Mouse (Mus musculus) T-helper 2 cell (primary cell): ENCODE results near the gene Pkn2.

Source experiments
- in situ Hi-C: fragments of 300-600 bp; cut with MboI, MseI; formaldehyde crosslinking; loops from one replicate; pipeline ENCODE4 v1.15.1; 2025; ENCODE audit warnings: high pct_unique_total_duplicates

Pkn2 gene

DNA sequence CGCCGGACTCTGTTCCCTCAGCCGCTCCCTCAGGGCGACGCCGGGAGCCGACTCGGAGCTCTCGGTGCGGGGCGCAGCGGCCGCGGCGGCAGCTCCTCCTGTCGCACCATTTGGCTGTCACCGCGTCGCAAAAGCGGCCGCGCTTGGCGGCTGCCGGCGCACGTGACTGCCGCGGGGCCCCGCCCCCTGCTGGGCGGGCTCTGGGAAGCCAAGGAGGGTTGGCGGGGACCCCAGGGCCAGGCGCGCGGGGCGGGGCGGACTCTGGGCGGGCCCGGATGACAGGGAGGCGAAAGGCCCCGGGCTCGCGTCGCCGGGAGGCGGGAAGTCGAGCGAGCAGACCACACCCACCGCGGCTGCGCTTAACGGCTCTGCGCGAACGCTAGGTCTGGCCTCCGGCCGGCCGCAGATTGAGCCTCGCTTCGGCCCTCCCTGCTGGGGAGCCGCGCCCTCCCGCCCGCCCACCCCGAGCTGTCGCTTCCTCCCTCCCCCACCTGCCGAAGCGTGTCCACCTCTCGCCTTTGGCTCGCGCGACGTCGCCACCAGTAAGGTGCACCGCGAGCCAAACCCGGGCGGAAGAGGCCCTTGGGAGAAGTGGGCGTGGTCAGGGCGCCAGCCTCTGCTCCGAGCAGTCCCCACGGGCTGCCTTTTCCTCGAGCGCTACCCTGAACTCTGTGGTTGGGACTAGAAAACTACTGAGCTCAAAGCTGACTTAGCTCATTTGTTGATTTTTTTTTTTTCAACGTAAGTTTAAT lies at the start of gene Pkn2:
Gene Pkn2 (minus strand): TSS at position 133 of the 752 bp plus-strand sequence.
- in situ Hi-C loops, result no loop called here

DNA sequence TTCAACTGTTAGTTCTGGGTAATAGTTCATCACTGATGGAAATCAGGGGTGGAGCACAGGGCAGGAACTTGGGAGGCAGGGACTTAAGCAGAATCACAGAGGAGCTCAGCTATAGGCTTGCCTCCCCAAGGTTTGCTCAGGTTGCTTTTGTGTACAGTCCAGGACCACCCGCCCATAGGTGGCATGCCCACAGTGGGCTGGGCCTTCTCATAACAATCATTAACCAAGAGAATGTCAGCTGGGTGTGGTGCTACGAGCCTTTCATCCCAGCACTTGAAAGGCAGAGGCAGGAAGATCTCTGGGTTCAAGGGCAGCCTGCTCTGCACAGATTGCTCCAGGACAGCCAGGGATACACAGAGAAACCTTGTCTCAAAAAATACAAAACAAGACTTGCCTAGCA lies 48.1 kb upstream of the Pkn2 start:
- in situ Hi-C loops, result no loop called here

GRCm38 (mm10) chr3:142927311-142927710 lies 45.5 kb upstream of the Pkn2 start:
- in situ Hi-C loops, result no loop called here

DNA sequence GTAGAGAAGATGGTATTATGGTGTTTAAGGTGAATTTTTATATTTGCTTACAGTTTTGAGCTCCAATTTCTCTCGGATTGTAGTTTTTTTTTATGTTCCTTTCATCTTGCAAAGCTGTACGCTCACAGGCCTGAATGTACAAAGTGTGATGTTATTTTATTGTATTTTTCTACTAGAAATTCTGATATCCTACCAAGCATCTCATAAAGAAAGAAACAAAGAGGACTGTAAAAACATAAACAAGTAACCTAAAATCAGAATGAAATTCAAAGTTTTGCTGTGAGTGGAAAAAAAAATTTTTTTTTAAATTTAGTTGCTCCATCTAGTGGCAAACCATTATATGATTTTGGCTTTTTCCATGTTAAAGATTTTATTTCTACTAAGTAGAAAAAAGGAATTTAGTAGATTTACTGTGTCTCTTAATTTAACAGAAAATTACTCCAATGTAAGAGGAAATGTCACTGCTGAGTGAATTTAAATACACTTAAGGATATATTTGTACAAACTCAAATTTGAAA lies 43.1 kb upstream of the Pkn2 start:
- in situ Hi-C loops, result no loop called here

DNA sequence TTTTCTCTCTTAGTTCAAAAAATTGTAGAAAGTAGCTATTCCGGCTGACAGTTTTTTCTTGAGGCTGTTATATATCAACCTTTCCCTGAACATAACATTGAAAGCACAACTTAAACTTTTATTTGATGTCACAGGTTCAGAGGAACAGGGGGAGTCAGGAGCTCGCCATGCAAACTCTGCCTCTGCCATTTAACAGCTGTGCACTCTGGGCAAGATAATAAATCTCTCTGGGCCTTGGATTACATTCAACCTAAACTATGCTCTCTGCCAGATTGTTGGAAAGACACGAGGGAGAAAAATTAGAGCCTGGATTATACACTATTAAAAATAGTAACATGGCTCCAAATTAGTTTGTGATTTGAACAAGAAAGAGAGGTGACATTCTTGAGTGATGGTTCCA lies 37.3 kb upstream of the Pkn2 start:
- in situ Hi-C loops, result no loop called here

- in situ Hi-C loops, result no loop called here
Measured at GRCm38 (mm10) chr3:142917760-142918439, 36.1 kb upstream of the Pkn2 start.

DNA sequence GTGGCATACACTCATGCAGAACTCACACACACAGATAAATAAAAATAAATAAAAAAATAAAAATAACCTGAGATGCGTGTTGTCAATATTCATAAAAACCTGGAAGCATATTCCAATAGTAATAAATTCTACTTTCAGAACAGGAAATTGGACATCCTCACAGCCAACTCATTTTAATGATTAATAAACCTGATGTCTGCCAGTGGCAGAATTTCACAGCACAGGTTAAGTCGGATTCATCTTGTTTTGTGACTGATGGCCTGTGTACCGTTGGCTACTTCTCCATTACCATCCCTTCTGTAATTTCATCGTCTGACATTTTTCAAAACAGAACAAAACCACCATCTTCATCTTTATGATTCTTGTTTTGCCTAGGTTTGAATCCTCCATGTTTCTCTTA lies 35.4 kb upstream of the Pkn2 start:
- in situ Hi-C loops, result no loop called here

- in situ Hi-C loops, result no loop called here
Measured at GRCm38 (mm10) chr3:142913295-142913694, 31.5 kb upstream of the Pkn2 start.

- in situ Hi-C loops, result no loop called here
Measured at GRCm38 (mm10) chr3:142899683-142900082, 17.9 kb upstream of the Pkn2 start.

DNA sequence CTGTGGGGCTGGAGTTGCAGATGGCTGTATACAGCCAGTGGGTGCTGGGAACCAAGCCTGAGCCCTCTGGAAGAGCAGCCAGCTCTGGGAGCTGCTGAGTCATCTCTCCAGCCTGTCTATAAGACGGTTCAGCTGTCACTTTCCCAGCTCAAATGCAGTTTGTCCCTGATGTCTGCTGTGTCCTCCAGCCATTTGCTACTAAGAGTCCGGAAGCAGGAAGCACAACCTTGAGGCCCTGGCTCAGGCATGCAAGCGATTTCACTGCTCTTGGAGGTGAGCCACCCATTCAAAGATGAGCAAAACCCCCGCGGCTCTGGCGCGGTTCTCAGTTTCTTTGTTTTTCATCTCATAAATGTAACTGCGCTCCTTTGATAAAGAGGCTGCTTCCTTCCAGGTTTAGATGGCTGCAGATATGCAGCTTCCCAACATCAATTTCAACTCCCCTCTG lies 17.2 kb upstream of the Pkn2 start:
- in situ Hi-C loops, result no loop called here

DNA sequence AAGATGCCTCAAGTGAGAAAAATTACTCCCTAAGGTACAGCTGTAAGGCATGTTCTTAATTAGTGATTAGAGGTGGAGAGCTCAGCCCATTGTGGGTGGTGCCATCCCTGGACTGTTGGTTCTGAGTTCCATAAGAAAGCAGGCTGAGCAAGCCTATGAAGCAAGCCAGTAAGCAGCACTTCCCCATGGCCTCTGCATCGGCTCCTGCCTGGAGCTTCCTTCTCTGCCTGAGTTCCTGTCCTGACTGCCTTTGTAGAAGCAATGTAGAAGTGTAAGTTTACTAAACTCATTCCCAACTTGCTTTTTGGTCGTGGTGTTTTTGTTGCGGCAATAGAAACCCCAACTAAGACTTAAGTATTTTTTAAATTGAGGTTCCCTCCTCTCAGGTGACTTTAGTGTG lies 8.6 kb upstream of the Pkn2 start:
- in situ Hi-C loops, result no loop called here

- in situ Hi-C loops, result no loop called here
Measured at GRCm38 (mm10) chr3:142886963-142887362, 5.2 kb upstream of the Pkn2 start.

DNA sequence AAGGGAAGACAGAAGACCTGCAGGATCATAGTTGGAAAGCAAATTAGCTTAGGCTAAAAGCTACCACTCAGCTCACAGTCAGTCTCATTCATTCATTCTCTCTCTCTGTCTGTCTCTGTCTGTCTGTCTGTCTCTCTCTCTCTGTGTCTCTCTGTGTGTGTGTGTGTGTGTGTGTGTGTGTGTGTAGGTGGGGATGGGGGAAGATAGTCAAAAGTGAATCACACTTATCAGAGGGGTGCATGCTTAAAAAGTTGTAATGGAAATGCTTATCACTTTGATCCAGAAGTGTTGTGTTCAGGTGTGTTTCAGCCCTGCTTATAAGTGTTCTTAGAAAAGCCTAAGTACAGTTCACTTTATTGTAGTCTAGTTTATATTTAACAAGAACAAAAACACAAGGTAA lies 2.8 kb upstream of the Pkn2 start:
- in situ Hi-C loops, result no loop called here

DNA sequence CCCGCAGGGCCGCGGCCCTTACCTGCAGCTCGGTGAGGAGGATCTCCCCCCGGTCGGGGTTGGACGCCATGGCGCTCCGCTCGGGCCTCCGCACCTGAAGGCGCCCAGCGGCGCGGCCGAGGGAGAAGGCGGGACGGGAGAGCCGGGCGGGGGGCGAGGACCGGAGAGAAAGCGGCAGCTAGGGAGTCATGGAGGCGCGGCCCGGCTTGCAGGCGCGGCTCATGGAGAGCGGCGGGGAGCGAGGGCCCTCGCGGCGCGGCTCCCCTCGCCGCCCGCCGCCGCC lies 274 bp downstream of the Pkn2 start:
- in situ Hi-C loops, result no loop called here

DNA sequence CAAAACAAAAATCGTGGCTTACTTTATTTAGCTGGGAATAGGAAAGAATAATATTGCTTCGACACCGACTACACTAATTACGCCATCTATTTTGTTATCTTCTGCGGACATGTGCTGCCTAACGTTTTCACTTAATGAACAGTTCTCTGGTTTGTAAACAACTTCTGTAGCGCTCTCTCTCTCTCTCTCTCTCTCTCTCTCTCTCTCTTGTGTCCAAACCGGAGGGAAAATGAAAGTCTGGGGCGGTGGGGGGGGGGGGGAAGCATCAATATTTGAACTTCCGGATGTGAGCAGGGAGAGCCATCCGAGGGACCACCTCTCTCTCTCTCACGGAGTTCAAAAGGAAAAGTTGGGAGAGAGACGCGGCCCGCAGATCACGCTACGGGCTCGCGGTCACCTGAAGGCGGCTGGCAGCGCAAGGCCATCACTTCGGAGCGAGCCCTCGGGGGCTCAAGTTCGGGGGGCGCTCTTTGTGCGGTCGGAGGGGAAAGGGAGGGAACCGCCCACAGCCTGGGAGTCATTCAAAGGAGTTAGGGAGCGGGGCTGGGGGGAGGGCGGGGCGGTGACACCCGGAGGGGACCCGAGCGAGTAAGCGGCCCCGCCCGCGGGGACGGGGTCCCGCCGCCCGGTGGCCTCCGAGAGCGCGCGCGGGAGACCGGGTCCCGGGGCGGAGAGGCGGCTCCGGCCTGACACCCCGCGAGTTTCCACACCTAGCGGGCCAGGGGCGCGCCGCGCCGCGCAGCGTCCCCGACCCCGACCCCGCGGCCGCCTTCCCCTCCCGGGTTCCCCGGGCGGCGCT lies 815 bp downstream of the Pkn2 start:
- in situ Hi-C loops, result no loop called here

DNA sequence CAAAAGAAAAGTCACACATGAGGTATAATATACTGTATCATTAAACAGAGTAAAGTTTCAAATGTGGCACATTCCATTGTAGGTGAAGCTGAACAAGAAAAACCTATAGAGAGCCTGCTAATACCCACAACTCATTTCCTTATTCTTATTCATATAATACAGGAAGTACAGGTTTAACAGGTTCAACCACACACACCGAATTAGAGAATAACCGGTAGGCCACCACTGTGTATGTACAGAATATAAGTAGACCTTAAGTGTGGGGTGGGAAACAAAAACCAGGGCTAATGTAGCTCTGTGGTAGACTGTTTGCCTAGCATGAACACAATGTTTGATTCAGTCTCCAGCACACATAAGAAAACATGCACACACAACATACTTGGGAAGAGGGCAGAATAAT lies 18.6 kb downstream of the Pkn2 start:
- in situ Hi-C loops, result no loop called here

GRCm38 (mm10) chr3:142856832-142857231 lies 25.0 kb downstream of the Pkn2 start:
- in situ Hi-C loops, result no loop called here

- in situ Hi-C loops, result no loop called here
Measured at GRCm38 (mm10) chr3:142855961-142856472, 25.8 kb downstream of the Pkn2 start.

DNA sequence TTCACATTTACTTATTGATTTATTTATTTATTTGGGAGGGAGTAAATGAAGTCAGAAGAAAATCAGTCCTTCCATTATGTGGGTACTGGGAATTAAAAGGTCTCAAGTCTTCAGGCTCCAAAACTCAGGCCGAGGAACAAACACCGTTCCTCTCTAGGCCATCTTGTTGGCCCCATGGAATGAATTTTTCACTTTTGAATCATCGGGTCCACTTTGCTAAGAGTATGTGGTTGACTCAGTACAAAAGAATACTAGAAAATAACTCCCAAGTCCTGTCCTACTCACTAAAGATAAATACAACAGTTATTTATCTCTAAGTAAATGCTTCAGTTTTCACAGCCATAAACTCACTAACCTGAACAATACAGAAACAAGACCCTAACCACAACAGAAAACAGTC lies 28.9 kb downstream of the Pkn2 start:
- in situ Hi-C loops, result no loop called here

GRCm38 (mm10) chr3:142851631-142852030 lies 30.2 kb downstream of the Pkn2 start:
- in situ Hi-C loops, result no loop called here

DNA sequence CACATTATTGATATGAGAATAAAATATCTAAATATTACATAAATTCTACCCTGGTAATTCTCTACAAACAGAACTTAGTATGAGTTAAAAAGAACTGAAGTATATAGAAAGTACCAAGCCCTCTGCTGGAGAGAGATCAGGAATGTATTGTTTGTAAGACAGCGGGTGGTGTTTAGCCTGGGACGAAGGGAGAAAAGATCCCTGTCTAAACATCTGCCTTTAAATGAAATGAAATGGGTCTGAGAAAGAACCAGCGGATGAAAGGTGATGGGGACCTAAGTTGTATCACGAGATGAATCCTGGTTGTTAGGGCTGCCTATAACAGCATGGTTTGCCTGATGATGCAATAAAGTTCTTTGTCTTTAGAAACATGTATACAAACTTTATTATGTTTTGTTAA lies 41.8 kb downstream of the Pkn2 start:
- in situ Hi-C loops, result no loop called here

- in situ Hi-C loops, result no loop called here
Measured at GRCm38 (mm10) chr3:142834761-142835160, 47.0 kb downstream of the Pkn2 start.
